In genomic region chr7:136342211-136342799, GRCm38 (mm10) we compare ENCODE assay signal across 7 mouse cellular contexts.
DNase-seq lines count a peak whose midpoint lies in the region; ATAC-seq and TF ChIP-seq lines count a peak whose summit lies in the region.

No protein-coding gene starts in this region.

- H3K4me1 ChIP-seq in kidney, embryonic 15.5 days: peaks cover 30% of the 10 kb centered on the region
- peaks cover 2% of the 10 kb centered on the region for H3K4me1 ChIP-seq in forebrain, embryonic 11.5 days (replicated peaks; ENCODE audit: control insufficient read depth, insufficient read depth, low read length)
- H3K4me1 ChIP-seq in hindbrain, embryonic 14.5 days (replicated peaks; ENCODE audit: control insufficient read depth, insufficient read depth, low read length): peaks cover 18% of the 10 kb centered on the region
- peaks cover 10% of the 10 kb centered on the region for H3K4me1 ChIP-seq in midbrain, postnatal 0 days (ENCODE audit: insufficient read depth, low read length)

- ATAC-seq in kidney, embryonic 15.5 days (replicated peaks; ENCODE audit: low FRiP score): no peak; the same call in 1 of the 2 replicates
- ATAC-seq in forebrain, embryonic 11.5 days (replicated peaks; ENCODE audit: low FRiP score): 0 out of 2 replicates have a peak, but pooled peaks have one; percentile 44
- ATAC-seq in hindbrain, embryonic 14.5 days (ENCODE audit: low FRiP score): peak; percentile 40; the same call in 1 of the 2 replicates
- no peak for ATAC-seq in midbrain, postnatal 0 days (ENCODE audit: low FRiP score)
- ATAC-seq in erythroblast, adult 5-6 weeks (replicated peaks; ENCODE audit: low FRiP score, poor library complexity, severe bottlenecking): no peak

- peak overlapping the region; percentile 23 for H3K4me2 ChIP-seq in kidney, embryonic 15.5 days
- no peak overlapping the region; the same call in 1 of the 2 replicates for H3K4me2 ChIP-seq in forebrain, embryonic 11.5 days (ENCODE audit: low read depth, low read length, severe bottlenecking)
- no peak overlapping the region for H3K4me2 ChIP-seq in hindbrain, embryonic 14.5 days (replicated peaks)
- no peak overlapping the region for H3K4me2 ChIP-seq in midbrain, postnatal 0 days (ENCODE audit: low read depth, low read length, poor library complexity, severe bottlenecking)

- H3K9ac ChIP-seq in kidney, embryonic 15.5 days: no peak overlapping the region
- no peak overlapping the region for H3K9ac ChIP-seq in forebrain, embryonic 11.5 days (ENCODE audit: low read length)
- no peak overlapping the region for H3K9ac ChIP-seq in hindbrain, embryonic 14.5 days
- no peak overlapping the region for H3K9ac ChIP-seq in midbrain, postnatal 0 days (replicated peaks; ENCODE audit: low read length, poor library complexity, severe bottlenecking)

- DNase-seq in kidney, adult 8-10 months: no peak
- DNase-seq in forebrain, embryonic 11.5 days (ENCODE audit: low spot score): no peak
- DNase-seq in hindbrain, embryonic 14.5 days (ENCODE audit: low spot score): peak; percentile 46
- peak; percentile 28 for DNase-seq in midbrain, postnatal 0 days (ENCODE audit: low spot score)
- DNase-seq in cerebellum, adult 18-20 months: no peak

- H3K27ac ChIP-seq in kidney, embryonic 15.5 days: peak overlapping the region; percentile 82
- no peak overlapping the region for H3K27ac ChIP-seq in forebrain, embryonic 11.5 days (ENCODE audit: low read depth, low read length)
- peak overlapping the region; percentile 73 for H3K27ac ChIP-seq in hindbrain, embryonic 14.5 days
- 0 out of 2 replicates have a peak overlapping the region, but pooled peaks have one; percentile 34 for H3K27ac ChIP-seq in midbrain, postnatal 0 days (ENCODE audit: low read depth, low read length)

- no peaks in the 10 kb centered on the region for H3K36me3 ChIP-seq in kidney, embryonic 15.5 days
- no peaks in the 10 kb centered on the region for H3K36me3 ChIP-seq in forebrain, embryonic 11.5 days (ENCODE audit: control insufficient read depth, insufficient read depth, low read length)
- no peaks in the 10 kb centered on the region for H3K36me3 ChIP-seq in hindbrain, embryonic 14.5 days (replicated peaks; ENCODE audit: control insufficient read depth, insufficient read depth)
- H3K36me3 ChIP-seq in midbrain, postnatal 0 days (ENCODE audit: insufficient read depth, low read length): no peaks in the 10 kb centered on the region

- H3K27me3 ChIP-seq in kidney, embryonic 15.5 days: no peaks in the 10 kb centered on the region
- H3K27me3 ChIP-seq in forebrain, embryonic 11.5 days (ENCODE audit: control insufficient read depth, insufficient read depth, low read length): no peaks in the 10 kb centered on the region
- no peaks in the 10 kb centered on the region for H3K27me3 ChIP-seq in hindbrain, embryonic 14.5 days (ENCODE audit: control insufficient read depth, insufficient read depth, low read length)
- no peaks in the 10 kb centered on the region for H3K27me3 ChIP-seq in midbrain, postnatal 0 days (ENCODE audit: insufficient read depth, low read length)

- no peak overlapping the region for H3K4me3 ChIP-seq in kidney, embryonic 15.5 days (replicated peaks)
- H3K4me3 ChIP-seq in forebrain, embryonic 11.5 days (ENCODE audit: low read depth, low read length): no peak overlapping the region
- no peak overlapping the region for H3K4me3 ChIP-seq in hindbrain, embryonic 14.5 days (replicated peaks; ENCODE audit: low read length)
- no peak overlapping the region for H3K4me3 ChIP-seq in midbrain, postnatal 0 days (ENCODE audit: low read depth, low read length)

- no peaks in the 10 kb centered on the region for H3K9me3 ChIP-seq in kidney, embryonic 15.5 days (replicated peaks)
- no peaks in the 10 kb centered on the region for H3K9me3 ChIP-seq in forebrain, embryonic 11.5 days (ENCODE audit: control insufficient read depth, low read length)
- H3K9me3 ChIP-seq in hindbrain, embryonic 14.5 days (ENCODE audit: control insufficient read depth, low read length): no peaks in the 10 kb centered on the region
- H3K9me3 ChIP-seq in midbrain, postnatal 0 days (ENCODE audit: low read length): no peaks in the 10 kb centered on the region

- TF ChIP-seq CTCF in midbrain, postnatal 0 days (IDR thresholded peaks at IDR 0.05): no peak

- WGBS in kidney, embryonic 15.5 days: 35% methylated on average over 10 of the region's 10 CpGs
- WGBS in forebrain, embryonic 11.5 days: 27% methylated on average over 10 of the region's 10 CpGs
- WGBS in hindbrain, embryonic 14.5 days: 26% methylated on average over 10 of the region's 10 CpGs
- WGBS in midbrain, postnatal 0 days: 35% methylated on average over 10 of the region's 10 CpGs

Comparison
In these comparisons a context has a peak if more than half of its experiments do, and no peak if none do; other contexts are left out.
1. ATAC-seq: peak in forebrain, embryonic 11.5 days (single experiment) and hindbrain, embryonic 14.5 days (single experiment); none in kidney, embryonic 15.5 days (single experiment), midbrain, postnatal 0 days (single experiment) and erythroblast, adult 5-6 weeks (single experiment).
2. DNase-seq: peak in hindbrain, embryonic 14.5 days (single experiment) and midbrain, postnatal 0 days (single experiment); none in kidney, adult 8-10 months (0 of 2), forebrain, embryonic 11.5 days (single experiment) and cerebellum, adult 18-20 months (0 of 2).